Mouse (Mus musculus) ES-Bruce4 (cell line): ENCODE measurements around the gene Depdc5.

Experiments
- CTCF ChIP-seq: IDR thresholded peaks from one replicate; pipeline ENCODE4 v1.8.1; 2011; ENCODE audit warnings: low read depth, low read length
- EP300 ChIP-seq: IDR thresholded peaks from 2 replicates; pipeline ENCODE4 v1.6.1; 2011; ENCODE audit warnings: low read depth, low read length; ENCODE audit not compliant: insufficient read depth
- POLR2A ChIP-seq: IDR thresholded peaks from one replicate; pipeline ENCODE4 v1.8.1; 2011; ENCODE audit warnings: low read length; ENCODE audit not compliant: insufficient read depth

- no peak for TF ChIP-seq POLR2A
- TF ChIP-seq CTCF, result no peak
- TF ChIP-seq EP300, result no peak
These were observed 165.2 kb downstream of the Depdc5 start for GRCm38 (mm10) chr5:33028656-33029055.
